Comparison of ENCODE assay signal across 8 mouse cellular contexts in the genomic region with DNA sequence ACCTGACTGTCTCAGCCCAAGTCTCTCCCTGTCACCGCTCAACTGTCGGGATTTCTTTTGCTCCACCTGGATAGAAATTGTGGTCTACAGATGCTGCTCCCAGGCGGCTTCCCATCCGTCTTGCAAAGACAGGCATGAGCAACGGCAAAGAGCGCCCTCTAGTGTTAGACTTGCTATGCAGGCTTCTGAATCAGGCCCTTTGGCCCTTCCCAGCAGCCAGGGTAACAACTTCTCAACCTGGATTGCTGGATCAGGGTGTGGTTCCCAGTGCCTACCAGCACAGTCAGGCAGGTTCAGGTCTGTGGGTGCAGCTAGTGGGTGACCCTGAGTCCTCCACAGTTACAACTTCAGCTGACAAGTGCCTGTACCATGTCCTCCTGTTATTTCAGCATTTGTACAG. TPM values are rescaled to one million over a fixed set of nuclear protein-coding genes. Genes with fewer than 3 reads are reported as not detected.
DNase-seq lines count a peak whose midpoint lies in the region; ATAC-seq and TF ChIP-seq lines count a peak whose summit lies in the region.

No protein-coding gene starts in this region.

- TF ChIP-seq EP300 in heart, postnatal 0 days (IDR thresholded peaks at IDR 0.05; ENCODE audit: low read depth): no peak

- peak; percentile 79 for DNase-seq in forebrain, embryonic 10.5 days (ENCODE audit: extremely low spot score, low spot score)
- DNase-seq in adrenal gland, adult 2 months: peak; percentile 77
- peak; percentile 93 for DNase-seq in embryo, embryonic 10 days (ENCODE audit: low spot score)
- peak; percentile 63 for DNase-seq in heart, postnatal 0 days (ENCODE audit: low spot score)
- peak; percentile 59 to 80 for DNase-seq in layer of hippocampus, postnatal 25 days (ENCODE audit: extremely low spot score in 1 of 2, low spot score in 1 of 2)
- peak; percentile 47 to 73 for DNase-seq in spleen, postnatal 14 days (ENCODE audit: low spot score in 2 of 2)

- peak; percentile 89 for TF ChIP-seq CTCF in heart, postnatal 0 days (IDR thresholded peaks at IDR 0.05; ENCODE audit: low read depth)

- ATAC-seq in forebrain, embryonic 15.5 days (replicated peaks): no peak
- no peak for ATAC-seq in heart, postnatal 0 days (ENCODE audit: insufficient read depth, low read depth)
- ATAC-seq in megakaryocyte-erythroid progenitor cell, adult 5-6 weeks (replicated peaks; ENCODE audit: low FRiP score, low TSS enrichment, poor library complexity, severe bottlenecking): peak; percentile 81

- no peak overlapping the region for H3K4me3 ChIP-seq in forebrain, embryonic 10.5 days
- no peak overlapping the region for H3K4me3 ChIP-seq in forebrain, embryonic 15.5 days
- no peak overlapping the region for H3K4me3 ChIP-seq in heart, postnatal 0 days (ENCODE audit: low read depth, low read length)

- peaks cover 12% of the 10 kb centered on the region; the same call in 1 of the 2 replicates for H3K27me3 ChIP-seq in forebrain, embryonic 10.5 days (ENCODE audit: poor library complexity, severe bottlenecking)
- H3K27me3 ChIP-seq in forebrain, embryonic 15.5 days: no peaks in the 10 kb centered on the region
- no peaks in the 10 kb centered on the region for H3K27me3 ChIP-seq in heart, postnatal 0 days (ENCODE audit: control insufficient read depth, insufficient read depth, low read length)

- 3% methylated on average over 6 of the region's 6 CpGs for WGBS in forebrain, embryonic 10.5 days
- WGBS in forebrain, embryonic 15.5 days: 2% methylated on average over 6 of the region's 6 CpGs
- 3% methylated on average over 6 of the region's 6 CpGs for WGBS in heart, postnatal 0 days

- peaks cover 10% of the 10 kb centered on the region; the same call in 1 of the 2 replicates for H3K36me3 ChIP-seq in forebrain, embryonic 10.5 days (replicated peaks)
- H3K36me3 ChIP-seq in forebrain, embryonic 15.5 days: peaks cover 5% of the 10 kb centered on the region; the same call in 1 of the 2 replicates
- H3K36me3 ChIP-seq in heart, postnatal 0 days (replicated peaks; ENCODE audit: control insufficient read depth, insufficient read depth, low read length): no peaks in the 10 kb centered on the region

- no peaks in the 10 kb centered on the region for H3K9me3 ChIP-seq in forebrain, embryonic 10.5 days
- H3K9me3 ChIP-seq in forebrain, embryonic 15.5 days: no peaks in the 10 kb centered on the region
- no peaks in the 10 kb centered on the region for H3K9me3 ChIP-seq in heart, postnatal 0 days (replicated peaks; ENCODE audit: control insufficient read depth, low read length)

- H3K4me2 ChIP-seq in forebrain, embryonic 15.5 days (replicated peaks): no peak overlapping the region
- H3K4me2 ChIP-seq in heart, postnatal 0 days (ENCODE audit: low read depth, low read length): no peak overlapping the region

- H3K9ac ChIP-seq in forebrain, embryonic 15.5 days (replicated peaks): no peak overlapping the region
- no peak overlapping the region for H3K9ac ChIP-seq in heart, postnatal 0 days (replicated peaks; ENCODE audit: low read depth, low read length)

- no peaks in the 10 kb centered on the region for H3K4me1 ChIP-seq in forebrain, embryonic 10.5 days
- no peaks in the 10 kb centered on the region for H3K4me1 ChIP-seq in forebrain, embryonic 15.5 days
- no peaks in the 10 kb centered on the region for H3K4me1 ChIP-seq in heart, postnatal 0 days (ENCODE audit: control insufficient read depth, insufficient read depth)

- no peak overlapping the region for H3K27ac ChIP-seq in forebrain, embryonic 10.5 days
- H3K27ac ChIP-seq in forebrain, embryonic 15.5 days (replicated peaks): no peak overlapping the region
- H3K27ac ChIP-seq in heart, postnatal 0 days (ENCODE audit: low read depth): no peak overlapping the region

RNA-seq across cellular contexts. Expression of gene Gm853, which starts 23.9 kb away (rescaled TPM):
- polyA plus RNA-seq in forebrain, embryonic 10.5 days (2016; fragmentation: Nextera tagmentation; extraction: Ambion mirVana): not detected in 2 replicates
- 0.15 and 0.34 TPM in 2 replicates for polyA plus RNA-seq in forebrain, embryonic 15.5 days (2015; fragmentation: Nextera tagmentation; extraction: Ambion mirVana)
- not detected for total RNA-seq in adrenal gland, adult 2 months (2021)
- not detected in 2 replicates for polyA plus RNA-seq in adrenal gland, adult 2 months (2012; rRNA removed)
- not detected in 2 replicates for total RNA-seq in heart, postnatal 0 days (2014; rRNA removed; ENCODE audit: low replicate concordance)
- polyA plus RNA-seq in heart, postnatal 0 days (2015; fragmentation: Nextera tagmentation; extraction: Ambion mirVana): not detected in 2 replicates
- not detected for total RNA-seq in layer of hippocampus, postnatal 25 days (2021)
- total RNA-seq in megakaryocyte-erythroid progenitor cell, adult 5-6 weeks (2014; fragmentation: Nextera tagmentation): not detected in 2 replicates
- total RNA-seq in megakaryocyte-erythroid progenitor cell, adult 5-6 weeks (2017): not detected in 2 replicates

RNA-seq across cellular contexts. Expression of gene Serinc2, which starts 32.9 kb away (rescaled TPM):
- polyA plus RNA-seq in forebrain, embryonic 10.5 days (2016; fragmentation: Nextera tagmentation; extraction: Ambion mirVana): 53.3 and 63.2 TPM in 2 replicates
- polyA plus RNA-seq in forebrain, embryonic 15.5 days (2015; fragmentation: Nextera tagmentation; extraction: Ambion mirVana): 87.4 and 97.3 TPM in 2 replicates
- 1 to 10 TPM in 1 of 2 experiments, under 1 TPM in 1; 0.93 to 1.0 TPM for total RNA-seq in adrenal gland, adult 2 months (2021)
- polyA plus RNA-seq in adrenal gland, adult 2 months (2012; rRNA removed): 6.2 and 7.1 TPM in 2 replicates
- 1.3 and 1.9 TPM in 2 replicates for total RNA-seq in heart, postnatal 0 days (2014; rRNA removed; ENCODE audit: low replicate concordance)
- 1.3 TPM in 2 replicates for polyA plus RNA-seq in heart, postnatal 0 days (2015; fragmentation: Nextera tagmentation; extraction: Ambion mirVana)
- total RNA-seq in layer of hippocampus, postnatal 25 days (2021): 10 to 100 TPM in 1 of 2 experiments, 1 to 10 TPM in 1; 9.2 to 12.9 TPM
- total RNA-seq in megakaryocyte-erythroid progenitor cell, adult 5-6 weeks (2014; fragmentation: Nextera tagmentation): not detected in 2 replicates
- total RNA-seq in megakaryocyte-erythroid progenitor cell, adult 5-6 weeks (2017): not detected in 2 replicates
